Mouse (Mus musculus): Measurements from ENCODE around the gene Slc15a4. TPM values are rescaled to one million over a fixed set of nuclear protein-coding genes. Genes with fewer than 3 reads are reported as not detected.

Slc15a4 gene
- polyA plus RNA-seq, 1 experiment: 33.7 TPM

DNA sequence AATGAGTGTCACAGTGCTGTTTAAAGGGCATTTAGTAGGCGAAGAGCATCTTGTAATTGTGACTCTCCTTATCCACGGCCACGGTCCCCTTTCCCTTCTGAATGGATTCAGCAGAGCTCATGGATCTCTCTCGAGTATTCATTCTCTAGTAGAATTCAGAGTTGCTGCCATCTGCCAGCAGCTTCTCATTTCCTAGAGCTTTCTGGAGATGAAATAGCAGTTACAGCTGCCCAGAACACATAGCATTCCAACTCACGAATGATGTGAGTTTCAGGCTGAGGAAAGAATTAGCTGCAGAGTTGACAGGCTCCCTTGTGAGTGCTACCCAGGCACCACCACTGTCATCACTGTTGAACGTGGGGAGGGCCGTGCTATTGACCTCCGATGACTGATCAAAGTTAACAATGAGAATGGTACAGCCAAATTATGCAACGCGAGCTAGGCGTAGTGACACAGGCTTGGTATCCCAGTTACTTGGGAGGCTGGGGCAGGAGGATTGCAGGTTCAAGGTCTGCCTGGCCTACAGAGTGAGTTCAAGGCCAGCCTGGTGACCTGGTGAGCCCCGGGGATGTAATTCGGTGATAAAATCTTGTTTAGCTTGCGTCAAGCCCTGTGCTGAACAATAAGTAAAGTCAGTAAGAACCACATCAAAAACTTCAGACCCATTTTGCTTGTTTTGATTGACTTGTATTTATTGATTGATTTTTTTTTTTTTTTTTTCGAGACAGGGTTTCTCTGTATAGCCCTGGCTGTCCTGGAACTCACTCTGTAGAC, 8.7 kb upstream of the Slc15a4 start:
- TF ChIP-seq POLR2A (IDR thresholded peaks at IDR 0.05; ENCODE audit: borderline replicate concordance, extremely low read depth, low read depth, low read length): no peak
- no peak for TF ChIP-seq CTCF (IDR thresholded peaks at IDR 0.05; ENCODE audit: insufficient read depth, low read length)
- Histone ChIP-seq H3K4me1 (ENCODE audit: control insufficient read depth, insufficient read depth, low read length) (no peaks in the 10 kb centered on the region), H3K4me3 (replicated peaks; ENCODE audit: extremely low read depth, low read depth, low read length) (no peak overlapping the region)
- WGBS: 90% methylated on average over 15 of the region's 15 CpGs
- no peak for DNase-seq

DNA sequence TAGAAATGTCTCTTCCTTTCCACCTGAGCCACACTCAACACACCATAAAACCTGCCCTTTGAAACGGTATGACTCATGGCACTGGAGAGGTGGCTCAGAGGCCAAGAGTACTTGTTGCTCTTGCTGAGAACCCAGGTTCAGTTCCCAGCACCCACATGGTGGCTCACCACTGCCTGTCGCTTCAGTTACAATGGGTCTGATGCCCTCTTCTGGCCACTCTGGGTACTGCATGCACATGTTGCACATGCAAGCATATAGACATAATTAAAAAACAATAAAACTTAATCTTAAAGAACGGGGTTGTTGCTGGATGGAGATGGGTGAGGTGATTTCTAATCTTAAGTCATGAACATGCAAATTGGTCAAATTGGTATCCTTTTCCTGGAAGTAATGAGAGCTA, 7.7 kb upstream of the Slc15a4 start:
- no peaks in the 10 kb centered on the region for H3K4me1 ChIP-seq (ENCODE audit: control insufficient read depth, insufficient read depth, low read length)
- DNase-seq: no peak
- TF ChIP-seq POLR2A (IDR thresholded peaks at IDR 0.05; ENCODE audit: borderline replicate concordance, extremely low read depth, low read depth, low read length) (no peak), CTCF (IDR thresholded peaks at IDR 0.05; ENCODE audit: insufficient read depth, low read length) (no peak)
- WGBS: 94% methylated on average over 3 of the region's 3 CpGs
- no peak overlapping the region for H3K4me3 ChIP-seq (replicated peaks; ENCODE audit: extremely low read depth, low read depth, low read length)

DNA sequence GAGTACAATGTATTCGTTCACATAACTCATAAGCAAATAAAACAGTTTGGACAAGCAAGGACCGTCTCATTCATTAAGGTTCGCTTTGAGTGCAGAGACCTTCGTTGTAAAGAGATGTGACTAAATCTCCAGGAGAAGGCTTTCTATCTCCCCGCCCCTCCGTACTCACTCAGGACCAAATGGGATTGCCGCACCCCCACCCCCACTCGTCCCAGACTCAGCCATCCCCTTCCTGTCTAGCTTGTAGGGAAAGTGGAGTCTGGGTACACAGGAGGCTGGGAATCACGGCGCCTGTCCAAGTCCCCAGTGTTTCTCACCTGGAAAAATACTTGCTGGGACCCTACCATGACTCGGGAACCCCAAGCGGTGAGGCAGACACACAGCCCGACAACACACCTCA, 6.9 kb upstream of the Slc15a4 start:
- TF ChIP-seq POLR2A (IDR thresholded peaks at IDR 0.05; ENCODE audit: borderline replicate concordance, extremely low read depth, low read depth, low read length) (no peak), CTCF (IDR thresholded peaks at IDR 0.05; ENCODE audit: insufficient read depth, low read length) (no peak)
- Histone ChIP-seq H3K4me3 (replicated peaks; ENCODE audit: extremely low read depth, low read depth, low read length) (no peak overlapping the region), H3K4me1 (ENCODE audit: control insufficient read depth, insufficient read depth, low read length) (no peaks in the 10 kb centered on the region)
- no peak for DNase-seq
- WGBS: 90% methylated on average over 13 of the region's 13 CpGs

DNA sequence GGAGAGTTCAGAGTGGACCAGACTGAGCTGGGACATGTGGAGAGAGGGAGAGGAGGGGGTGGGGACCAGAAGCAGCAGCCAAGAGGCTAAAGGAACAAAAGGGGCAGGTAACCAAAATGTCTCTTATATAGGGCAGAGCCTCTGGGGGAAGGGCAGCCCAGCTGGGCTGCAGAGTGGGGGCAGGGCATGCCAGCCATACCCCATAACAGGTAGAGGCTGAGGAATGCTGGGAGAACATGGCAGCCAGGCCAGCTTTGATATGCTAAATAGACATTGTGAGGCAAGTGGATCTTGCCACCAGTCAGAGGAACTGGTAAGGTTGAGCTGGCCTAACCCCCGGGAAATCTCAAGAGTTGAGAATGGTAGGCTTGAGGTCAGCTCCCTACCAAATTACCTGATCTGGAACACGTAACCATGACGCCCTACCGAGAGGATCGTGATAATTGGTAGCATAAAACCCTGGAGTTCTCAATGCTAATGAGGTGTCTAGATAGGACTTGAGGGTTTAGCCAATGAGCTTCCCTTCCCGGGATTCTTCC, 6.4 kb upstream of the Slc15a4 start:
- WGBS: 84% methylated on average over 6 of the region's 6 CpGs
- Histone ChIP-seq H3K4me1 (ENCODE audit: control insufficient read depth, insufficient read depth, low read length) (no peaks in the 10 kb centered on the region), H3K4me3 (replicated peaks; ENCODE audit: extremely low read depth, low read depth, low read length) (no peak overlapping the region)
- DNase-seq: no peak
- TF ChIP-seq CTCF (IDR thresholded peaks at IDR 0.05; ENCODE audit: insufficient read depth, low read length): no peak
- no peak for TF ChIP-seq POLR2A (IDR thresholded peaks at IDR 0.05; ENCODE audit: borderline replicate concordance, extremely low read depth, low read depth, low read length)

DNA sequence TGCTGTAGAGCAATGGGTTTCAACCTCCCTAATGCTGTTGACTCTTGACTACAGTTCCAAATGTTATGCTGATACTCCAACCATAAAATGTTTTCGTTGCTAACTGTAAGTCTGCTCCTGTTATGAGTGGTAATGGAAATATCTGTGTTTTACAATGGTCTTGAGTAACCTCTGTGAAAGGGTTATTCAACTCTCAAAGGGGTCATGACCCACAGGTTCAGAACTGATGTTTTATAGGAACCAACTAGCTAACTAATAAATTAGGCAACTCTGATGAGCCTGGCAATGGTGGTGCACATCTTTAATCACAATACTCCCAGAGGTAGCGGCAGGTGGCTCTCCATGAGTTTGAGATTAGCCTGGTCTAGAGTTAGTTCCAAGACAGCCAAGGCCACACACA, 5.5 kb upstream of the Slc15a4 start:
- Histone ChIP-seq H3K4me1 (ENCODE audit: control insufficient read depth, insufficient read depth, low read length) (no peaks in the 10 kb centered on the region), H3K4me3 (replicated peaks; ENCODE audit: extremely low read depth, low read depth, low read length) (no peak overlapping the region)
- DNase-seq: no peak
- WGBS: 77% methylated on average over 2 of the region's 2 CpGs
- no peak for TF ChIP-seq POLR2A (IDR thresholded peaks at IDR 0.05; ENCODE audit: borderline replicate concordance, extremely low read depth, low read depth, low read length)
- no peak for TF ChIP-seq CTCF (IDR thresholded peaks at IDR 0.05; ENCODE audit: insufficient read depth, low read length)

DNA sequence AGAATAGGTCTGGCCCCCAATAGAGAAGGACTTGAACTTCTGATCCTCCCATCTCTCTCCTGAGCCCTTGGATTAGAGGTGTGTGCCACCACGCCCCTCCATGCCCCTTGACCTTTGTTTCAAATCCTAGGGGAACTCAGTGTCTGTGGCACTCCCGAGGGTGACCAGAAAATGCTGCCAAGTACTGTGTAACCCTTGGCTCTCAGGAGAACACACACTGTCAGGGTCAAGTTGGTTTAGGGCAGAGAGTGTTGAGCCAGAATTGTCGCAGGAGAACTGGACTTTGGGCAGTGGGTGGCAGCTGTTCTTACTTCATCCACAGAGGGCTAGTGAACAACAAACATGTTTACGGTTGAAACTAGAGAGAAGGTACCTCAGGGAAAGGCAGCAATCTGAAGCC, 4.9 kb upstream of the Slc15a4 start:
- no peak for DNase-seq
- Histone ChIP-seq H3K4me3 (replicated peaks; ENCODE audit: extremely low read depth, low read depth, low read length) (no peak overlapping the region), H3K4me1 (ENCODE audit: control insufficient read depth, insufficient read depth, low read length) (no peaks in the 10 kb centered on the region)
- TF ChIP-seq POLR2A (IDR thresholded peaks at IDR 0.05; ENCODE audit: borderline replicate concordance, extremely low read depth, low read depth, low read length) (no peak), CTCF (IDR thresholded peaks at IDR 0.05; ENCODE audit: insufficient read depth, low read length) (no peak)
- WGBS: 63% methylated on average over 4 of the region's 4 CpGs

DNA sequence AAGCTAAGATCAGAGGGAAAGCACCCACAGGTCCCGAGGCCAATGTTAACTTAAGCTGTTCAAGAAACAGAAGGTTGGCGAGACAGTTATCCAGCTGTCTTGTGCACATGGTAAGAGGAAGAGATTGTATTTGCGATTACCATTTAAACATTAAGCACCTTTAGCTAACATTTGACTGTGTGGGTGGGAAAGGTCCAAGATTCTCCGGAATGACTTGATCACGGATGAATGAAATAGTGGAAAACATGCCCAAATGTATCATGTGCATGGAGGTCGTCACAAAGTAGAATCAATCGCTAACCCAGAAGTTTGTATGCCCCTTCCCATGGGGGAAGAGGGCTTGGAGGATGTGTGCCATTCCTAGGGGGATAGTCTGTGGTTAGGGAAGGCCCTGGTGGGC, 969 bp upstream of the Slc15a4 start:
- no peak overlapping the region for H3K4me3 ChIP-seq (replicated peaks; ENCODE audit: extremely low read depth, low read depth, low read length)
- H3K4me1 ChIP-seq (ENCODE audit: control insufficient read depth, insufficient read depth, low read length): no peaks in the 10 kb centered on the region
- no peak for DNase-seq
- WGBS: 76% methylated on average over 7 of the region's 7 CpGs
- no peak for TF ChIP-seq POLR2A (IDR thresholded peaks at IDR 0.05; ENCODE audit: borderline replicate concordance, extremely low read depth, low read depth, low read length)
- TF ChIP-seq CTCF (IDR thresholded peaks at IDR 0.05; ENCODE audit: insufficient read depth, low read length): no peak

DNA sequence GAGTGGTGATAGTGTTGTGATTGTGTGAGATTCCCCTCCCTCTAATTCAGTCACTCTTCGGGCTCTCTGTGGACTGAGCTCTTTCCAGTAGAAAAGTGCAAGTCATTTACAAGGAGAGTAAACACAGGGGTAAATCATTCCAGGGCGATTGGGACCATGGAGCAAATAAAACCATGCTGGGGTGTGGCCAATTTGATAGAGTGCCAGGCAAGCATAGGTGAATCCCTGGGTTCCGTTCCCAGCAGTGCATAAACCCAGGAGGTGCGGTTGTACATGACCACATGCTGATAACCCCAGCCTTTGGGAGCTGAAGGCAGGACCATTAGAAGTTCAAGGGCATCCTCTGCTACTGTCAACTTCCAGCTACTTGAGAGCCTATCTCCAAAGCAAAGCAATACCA, 491 bp upstream of the Slc15a4 start:
- Histone ChIP-seq H3K4me3 (replicated peaks; ENCODE audit: extremely low read depth, low read depth, low read length) (no peak overlapping the region), H3K4me1 (ENCODE audit: control insufficient read depth, insufficient read depth, low read length) (no peaks in the 10 kb centered on the region)
- 17% methylated on average over 4 of the region's 4 CpGs for WGBS
- TF ChIP-seq CTCF (IDR thresholded peaks at IDR 0.05; ENCODE audit: insufficient read depth, low read length) (no peak), POLR2A (IDR thresholded peaks at IDR 0.05; ENCODE audit: borderline replicate concordance, extremely low read depth, low read depth, low read length) (no peak)
- no peak for DNase-seq

DNA sequence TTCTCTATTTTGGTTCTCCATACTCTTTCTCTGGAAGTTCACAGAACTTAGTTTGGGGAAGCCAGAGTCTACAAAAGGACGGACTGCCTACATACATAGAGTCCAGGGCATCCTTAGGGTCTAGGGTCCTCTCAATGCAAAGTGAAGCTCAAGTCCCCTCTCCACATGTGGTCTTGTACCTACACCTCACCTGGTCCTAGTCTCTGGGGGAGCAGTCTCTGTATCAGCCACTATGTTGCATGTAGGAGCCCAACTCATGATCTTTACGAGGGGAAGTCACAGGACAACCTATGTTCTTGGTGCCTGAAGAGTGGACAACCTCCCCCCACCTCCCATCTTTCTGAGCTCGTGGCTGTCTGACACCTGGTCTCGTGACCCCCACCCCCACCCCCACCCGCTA, 1.0 kb downstream of the Slc15a4 start:
- no peak for DNase-seq
- WGBS: 21% methylated on average over 5 of the region's 5 CpGs
- TF ChIP-seq POLR2A (IDR thresholded peaks at IDR 0.05; ENCODE audit: borderline replicate concordance, extremely low read depth, low read depth, low read length): no peak
- TF ChIP-seq CTCF (IDR thresholded peaks at IDR 0.05; ENCODE audit: insufficient read depth, low read length): no peak
- no peak overlapping the region for H3K4me3 ChIP-seq (replicated peaks; ENCODE audit: extremely low read depth, low read depth, low read length)
- H3K4me1 ChIP-seq (ENCODE audit: control insufficient read depth, insufficient read depth, low read length): no peaks in the 10 kb centered on the region

DNA sequence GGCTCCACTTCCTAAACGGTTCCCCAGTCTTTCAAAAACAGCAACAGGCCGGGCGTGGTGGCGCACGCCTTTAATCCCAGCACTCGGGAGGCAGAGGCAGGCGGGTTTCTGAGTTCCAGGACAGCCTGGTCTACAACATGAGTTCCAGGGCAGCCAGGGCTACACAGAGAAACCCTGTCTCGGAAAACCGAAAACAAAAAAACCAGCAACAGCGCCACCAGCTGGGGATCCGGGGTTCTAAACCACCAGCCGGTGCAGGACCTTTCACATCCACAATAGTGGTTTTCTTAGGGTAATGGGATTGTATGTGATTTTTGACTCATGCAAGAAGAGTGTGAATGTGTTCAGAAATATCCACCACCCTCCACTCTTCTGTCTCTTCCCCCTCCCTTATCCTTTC, 5.5 kb downstream of the Slc15a4 start:
- 82% methylated on average over 12 of the region's 12 CpGs for whole genome bisulfite sequencing
- no peak for TF ChIP-seq CTCF (IDR thresholded peaks at IDR 0.05; ENCODE audit: insufficient read depth, low read length)

More for the DNA sequence above, 5.5 kb downstream of the Slc15a4 start:
- no peak for DNase-seq
- Histone ChIP-seq H3K4me1 (ENCODE audit: control insufficient read depth, insufficient read depth, low read length) (no peaks in the 10 kb centered on the region), H3K4me3 (replicated peaks; ENCODE audit: extremely low read depth, low read depth, low read length) (no peak overlapping the region)
